Mouse (Mus musculus): ENCODE results near the gene Pdcd11. TPM values are rescaled to one million over a fixed set of nuclear protein-coding genes. Genes with fewer than 3 reads are reported as not detected.

Pdcd11 gene
- polyA plus RNA-seq, 1 experiment from 2014 or later = 8.6 TPM

GRCm38 (mm10) chr19:47151332-47152061 lies 60.9 kb downstream of the Pdcd11 start:
- H3K4me1 ChIP-seq = no peaks in the 10 kb centered on the region
- H3K27ac ChIP-seq = no peak overlapping the region
- no peaks in the 10 kb centered on the region for H3K9me3 ChIP-seq
- H3K36me3 ChIP-seq = no peaks in the 10 kb centered on the region
- H3K27me3 ChIP-seq (replicated peaks) = no peaks in the 10 kb centered on the region; the same call in 1 of the 2 replicates
- H3K4me2 ChIP-seq = peak overlapping the region; percentile 50
- ATAC-seq (ENCODE audit: insufficient read depth, low FRiP score, low read depth) = no peak
- H3K4me3 ChIP-seq (replicated peaks) = peak overlapping the region; percentile 22; the same call in 1 of the 2 replicates
- no peak overlapping the region for H3K9ac ChIP-seq
- 27% methylated on average over 32 of the region's 32 CpGs for WGBS

GRCm38 (mm10) chr19:47152062-47152369 lies 61.4 kb downstream of the Pdcd11 start:
- peak overlapping the region; percentile 50 for H3K4me2 ChIP-seq
- ATAC-seq (ENCODE audit: insufficient read depth, low FRiP score, low read depth) = no peak

GRCm38 (mm10) chr19:47153767-47154166 lies 63.2 kb downstream of the Pdcd11 start:
- Histone ChIP-seq H3K4me1 (no peaks in the 10 kb centered on the region), H3K27me3 (replicated peaks) (no peaks in the 10 kb centered on the region; the same call in 1 of the 2 replicates), H3K36me3 (no peaks in the 10 kb centered on the region), H3K27ac (no peak overlapping the region), H3K4me3 (replicated peaks) (no peak overlapping the region), H3K9me3 (no peaks in the 10 kb centered on the region), H3K4me2 (no peak overlapping the region), H3K9ac (no peak overlapping the region)
- no peak for ATAC-seq (ENCODE audit: insufficient read depth, low FRiP score, low read depth)
- 91% methylated on average over 7 of the region's 7 CpGs for WGBS

More at GRCm38 (mm10) chr19:47152062-47152369, 61.4 kb downstream of the Pdcd11 start:
- Histone ChIP-seq H3K9ac (no peak overlapping the region), H3K4me3 (replicated peaks) (peak overlapping the region; percentile 22; the same call in 1 of the 2 replicates), H3K4me1 (no peaks in the 10 kb centered on the region), H3K27me3 (replicated peaks) (no peaks in the 10 kb centered on the region; the same call in 1 of the 2 replicates), H3K9me3 (no peaks in the 10 kb centered on the region), H3K27ac (no peak overlapping the region), H3K36me3 (no peaks in the 10 kb centered on the region)
- WGBS = 64% methylated on average over 12 of the region's 12 CpGs

GRCm38 (mm10) chr19:47157664-47158063 lies 67.1 kb downstream of the Pdcd11 start, which contains the start of gene Calhm3:
TSS of gene Calhm3 (minus strand) at chr19:47157764.
- H3K9ac ChIP-seq = no peak within 1 kb of the TSS

GRCm38 (mm10) chr19:47161669-47162068 lies 71.1 kb downstream of the Pdcd11 start:
- ATAC-seq (ENCODE audit: insufficient read depth, low FRiP score, low read depth) = no peak
- H3K9me3 ChIP-seq = no peaks in the 10 kb centered on the region
- H3K27me3 ChIP-seq (replicated peaks) = no peaks in the 10 kb centered on the region
- no peaks in the 10 kb centered on the region for H3K36me3 ChIP-seq
- no peak overlapping the region for H3K4me2 ChIP-seq
- WGBS = 56% methylated on average over 4 of the region's 4 CpGs
- no peak overlapping the region for H3K4me3 ChIP-seq (replicated peaks)
- H3K4me1 ChIP-seq = no peaks in the 10 kb centered on the region; the same call in 1 of the 2 replicates
- no peak overlapping the region for H3K9ac ChIP-seq
- H3K27ac ChIP-seq = no peak overlapping the region

More at GRCm38 (mm10) chr19:47157664-47158063, 67.1 kb downstream of the Pdcd11 start, which contains the start of gene Calhm3:
- WGBS = 81% methylated on average over 11 of the region's 11 CpGs
- H3K36me3 ChIP-seq = no peaks in the 10 kb centered on the region
- H3K27me3 ChIP-seq (replicated peaks) = no peaks in the 10 kb centered on the region
- ATAC-seq (ENCODE audit: insufficient read depth, low FRiP score, low read depth) = no peak
- no peaks in the 10 kb centered on the region for H3K4me1 ChIP-seq
- no peak within 1 kb of the TSS for H3K4me2 ChIP-seq
- no peaks in the 10 kb centered on the region for H3K9me3 ChIP-seq
- H3K4me3 ChIP-seq (replicated peaks) = no peak within 1 kb of the TSS
- H3K27ac ChIP-seq = no peak within 1 kb of the TSS

- Histone ChIP-seq H3K9ac (no peak overlapping the region), H3K4me1 (peaks cover 7% of the 10 kb centered on the region; the same call in 1 of the 2 replicates), H3K27ac (no peak overlapping the region), H3K9me3 (no peaks in the 10 kb centered on the region), H3K4me2 (no peak overlapping the region), H3K4me3 (replicated peaks) (no peak overlapping the region), H3K36me3 (no peaks in the 10 kb centered on the region), H3K27me3 (replicated peaks) (no peaks in the 10 kb centered on the region)
- WGBS = 93% methylated on average over 6 of the region's 6 CpGs
- ATAC-seq (ENCODE audit: insufficient read depth, low FRiP score, low read depth) = no peak
These were observed 72.7 kb downstream of the Pdcd11 start for GRCm38 (mm10) chr19:47163176-47163744.

GRCm38 (mm10) chr19:47166758-47167157 lies 76.2 kb downstream of the Pdcd11 start:
- no peaks in the 10 kb centered on the region for H3K36me3 ChIP-seq
- no peak for ATAC-seq (ENCODE audit: insufficient read depth, low FRiP score, low read depth)
- H3K9me3 ChIP-seq = no peaks in the 10 kb centered on the region
- no peak overlapping the region for H3K9ac ChIP-seq
- 36% methylated on average over 3 of the region's 3 CpGs for WGBS
- H3K27me3 ChIP-seq (replicated peaks) = no peaks in the 10 kb centered on the region
- peaks cover 13% of the 10 kb centered on the region; the same call in 1 of the 2 replicates for H3K4me1 ChIP-seq
- H3K4me2 ChIP-seq = no peak overlapping the region
- H3K27ac ChIP-seq = no peak overlapping the region
- H3K4me3 ChIP-seq (replicated peaks) = no peak overlapping the region

- ATAC-seq (ENCODE audit: insufficient read depth, low FRiP score, low read depth) = no peak; the same call in 1 of the 2 replicates
- 41% methylated on average over 7 of the region's 7 CpGs for WGBS
- H3K4me2 ChIP-seq = peak overlapping the region; percentile 41; the same call in 1 of the 2 replicates
- H3K9me3 ChIP-seq = no peaks in the 10 kb centered on the region
- no peak overlapping the region for H3K9ac ChIP-seq
- no peaks in the 10 kb centered on the region for H3K27me3 ChIP-seq (replicated peaks)
- H3K27ac ChIP-seq = no peak overlapping the region
- H3K4me1 ChIP-seq = peaks cover 13% of the 10 kb centered on the region; the same call in 1 of the 2 replicates
- H3K36me3 ChIP-seq = no peaks in the 10 kb centered on the region
- H3K4me3 ChIP-seq (replicated peaks) = no peak overlapping the region
These were observed 77.1 kb downstream of the Pdcd11 start for GRCm38 (mm10) chr19:47167617-47168214.

GRCm38 (mm10) chr19:47168223-47168622 lies 77.7 kb downstream of the Pdcd11 start:
- Histone ChIP-seq H3K36me3 (no peaks in the 10 kb centered on the region), H3K4me2 (peak overlapping the region; percentile 41), H3K9me3 (no peaks in the 10 kb centered on the region), H3K9ac (no peak overlapping the region), H3K4me1 (peaks cover 13% of the 10 kb centered on the region; the same call in 1 of the 2 replicates), H3K4me3 (replicated peaks) (no peak overlapping the region), H3K27ac (no peak overlapping the region), H3K27me3 (replicated peaks) (no peaks in the 10 kb centered on the region)
- WGBS = 8% methylated on average over 13 of the region's 13 CpGs
- ATAC-seq (ENCODE audit: insufficient read depth, low FRiP score, low read depth) = no peak

- H3K27me3 ChIP-seq (replicated peaks) = no peaks in the 10 kb centered on the region
- H3K4me2 ChIP-seq = peak overlapping the region; percentile 41
- H3K9me3 ChIP-seq = no peaks in the 10 kb centered on the region
- 25% methylated on average over 11 of the region's 11 CpGs for WGBS
- no peak overlapping the region for H3K4me3 ChIP-seq (replicated peaks)
- ATAC-seq (ENCODE audit: insufficient read depth, low FRiP score, low read depth) = no peak; the same call in 1 of the 2 replicates
- H3K4me1 ChIP-seq = peaks cover 13% of the 10 kb centered on the region; the same call in 1 of the 2 replicates
- no peaks in the 10 kb centered on the region for H3K36me3 ChIP-seq
- H3K27ac ChIP-seq = no peak overlapping the region
- H3K9ac ChIP-seq = no peak overlapping the region
These were observed 78.3 kb downstream of the Pdcd11 start for GRCm38 (mm10) chr19:47168793-47169412.

GRCm38 (mm10) chr19:47174515-47174914 lies 83.9 kb downstream of the Pdcd11 start:
- no peak overlapping the region for H3K4me2 ChIP-seq

More at GRCm38 (mm10) chr19:47174515-47174914, 83.9 kb downstream of the Pdcd11 start:
- ATAC-seq (ENCODE audit: insufficient read depth, low FRiP score, low read depth) = no peak
- Histone ChIP-seq H3K36me3 (no peaks in the 10 kb centered on the region), H3K27me3 (replicated peaks) (peaks cover 11% of the 10 kb centered on the region; the same call in 1 of the 2 replicates), H3K9ac (no peak overlapping the region), H3K27ac (no peak overlapping the region), H3K4me3 (replicated peaks) (no peak overlapping the region), H3K4me1 (peaks cover 8% of the 10 kb centered on the region), H3K9me3 (no peaks in the 10 kb centered on the region)
- WGBS = 55% methylated on average over 3 of the region's 3 CpGs

Data from stomach, embryonic 15.5 days (tissue).